Mouse (Mus musculus) hindbrain, embryonic 13.5 days (tissue): ENCODE measurements around the gene Actl6a. TPM values are rescaled to one million over a fixed set of nuclear protein-coding genes. Genes with fewer than 3 reads are reported as not detected.
"Not testable (repeated sequence)": the region's sequence is repeated elsewhere in the genome, so short reads cannot be mapped to it uniquely, and the experiment has no call there.

ENCODE experiments used
- ATAC-seq: fragments of 200-750 bp; cut with Nextera tagmentation; 2 replicates; pipeline ENCODE4 v1.8.0; 2017; ENCODE audit warnings: moderate TSS enrichment; ENCODE audit not compliant: low FRiP score
- H3K27ac ChIP-seq: fragments of 300-500 bp; sonication (generic); 2 replicates; pipeline ENCODE4 v1.5.1; 2015; ENCODE audit warnings: inconsistent platforms, mild to moderate bottlenecking, moderate library complexity
- H3K27me3 ChIP-seq: fragments of 300-500 bp; sonication (generic); 2 replicates; pipeline ENCODE4 v1.6.1; 2015; ENCODE audit warnings: mild to moderate bottlenecking, inconsistent platforms
- H3K36me3 ChIP-seq: fragments of 300-500 bp; sonication (generic); 2 replicates; pipeline ENCODE4 v1.6.1; 2015; ENCODE audit warnings: mild to moderate bottlenecking, inconsistent platforms
- H3K4me1 ChIP-seq: fragments of 300-500 bp; sonication (generic); replicated peaks from 2 replicates; pipeline ENCODE4 v1.6.1; 2015; ENCODE audit warnings: inconsistent platforms
- H3K4me2 ChIP-seq: fragments of 300-500 bp; sonication (generic); 2 replicates; pipeline ENCODE4 v1.6.1; 2015; ENCODE audit warnings: inconsistent platforms, mild to moderate bottlenecking, moderate library complexity
- H3K4me3 ChIP-seq: fragments of 300-500 bp; sonication (generic); 2 replicates; pipeline ENCODE4 v1.5.1; 2015; ENCODE audit warnings: mild to moderate bottlenecking, inconsistent platforms
- H3K9ac ChIP-seq: fragments of 300-500 bp; sonication (generic); 2 replicates; pipeline ENCODE4 v1.6.1; 2015; ENCODE audit warnings: mild to moderate bottlenecking, inconsistent platforms
- H3K9me3 ChIP-seq: fragments of 300-500 bp; sonication (generic); 2 replicates; pipeline ENCODE4 v1.6.1; 2016; ENCODE audit warnings: inconsistent platforms
- WGBS: fragments of 180-500 bp; shearing (Covaris S2); methylation state at CpG from one replicate; pipeline ENCODE4 v1.1.7; 2015; 5-methylcytosine and 5-hydroxymethylcytosine counted together
- polyA plus RNA-seq: library from polyadenylated mRNA; unstranded; fragments of >200 nt; fragmentation: Nextera tagmentation; extraction: Ambion mirVana; gene quantifications from 2 replicates; pipeline ENCODE4 v1.2.1, GENCODE M21; 2015

The Actl6a gene
- 104 and 105 TPM in 2 replicates for polyA plus RNA-seq

- H3K4me2 ChIP-seq, H3K27ac ChIP-seq, H3K27me3 ChIP-seq, H3K36me3 ChIP-seq, H3K9ac ChIP-seq, H3K4me3 ChIP-seq, ATAC-seq, H3K9me3 ChIP-seq: not testable (repeated sequence)
- WGBS, result 86% methylated on average over 9 of the region's 9 CpGs
- peaks cover 12% of the 10 kb centered on the region for H3K4me1 ChIP-seq
Measured at GRCm38 (mm10) chr3:32705647-32706348, at the start of gene Actl6a. Actl6a (plus strand) TSS chr3:32706298.

DNA sequence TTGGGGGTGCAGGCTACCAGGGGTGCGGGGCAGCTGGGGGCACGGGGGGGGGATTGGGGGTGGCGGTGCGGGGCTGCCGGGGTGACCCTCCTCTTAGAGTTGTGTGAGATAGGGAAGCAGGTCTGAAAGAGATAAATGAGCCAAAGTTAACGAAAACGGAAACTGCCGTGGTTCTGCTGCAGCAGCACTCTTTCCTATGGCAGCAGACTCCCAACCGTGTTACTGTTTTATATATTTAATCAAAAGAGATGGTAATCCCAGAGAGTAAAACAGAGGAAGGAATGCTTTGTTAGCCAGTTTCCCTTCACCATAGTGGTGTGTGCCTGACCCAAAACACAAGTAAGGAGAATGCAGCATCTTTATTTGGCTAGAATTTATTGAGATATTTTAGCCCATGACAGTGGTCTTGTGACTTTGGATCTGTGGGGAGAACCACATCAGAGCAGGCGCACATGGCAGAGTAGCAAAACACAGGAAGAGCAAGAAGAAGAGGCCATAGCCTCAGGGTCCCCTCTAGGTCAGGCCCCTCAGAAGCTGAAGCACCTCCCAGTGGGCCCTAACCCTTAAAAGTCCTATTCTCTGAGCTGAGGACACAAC is 49.6 kb upstream of the Actl6a start:
- Histone ChIP-seq H3K9me3 (no peaks in the 10 kb centered on the region; the same call in 1 of the 2 replicates), H3K27ac (no peak overlapping the region), H3K9ac (no peak overlapping the region), H3K4me3 (no peak overlapping the region), H3K27me3 (no peaks in the 10 kb centered on the region), H3K36me3 (no peaks in the 10 kb centered on the region), H3K4me2 (no peak overlapping the region), H3K4me1 (0 out of 2 replicates have a peak, but pooled peaks cover 6% of the 10 kb centered on the region)
- 78% methylated on average over 10 of the region's 10 CpGs for whole genome bisulfite sequencing
- ATAC-seq, result no peak

GRCm38 (mm10) chr3:32658401-32658800 is 47.7 kb upstream of the Actl6a start:
- no peak for ATAC-seq

GRCm38 (mm10) chr3:32658821-32659220 is 47.3 kb upstream of the Actl6a start:
- no peak overlapping the region for H3K4me2 ChIP-seq
- no peak overlapping the region for H3K4me3 ChIP-seq
- no peak overlapping the region for H3K27ac ChIP-seq
- ATAC-seq, result no peak
- H3K4me1 ChIP-seq, result 0 out of 2 replicates have a peak, but pooled peaks cover 6% of the 10 kb centered on the region
- H3K9me3 ChIP-seq, result no peaks in the 10 kb centered on the region
- WGBS, result 87% methylated on average over 16 of the region's 16 CpGs
- no peak overlapping the region for H3K9ac ChIP-seq
- no peaks in the 10 kb centered on the region for H3K27me3 ChIP-seq
- H3K36me3 ChIP-seq, result no peaks in the 10 kb centered on the region

More at GRCm38 (mm10) chr3:32658401-32658800, 47.7 kb upstream of the Actl6a start:
- Histone ChIP-seq H3K4me2 (no peak overlapping the region), H3K9me3 (no peaks in the 10 kb centered on the region), H3K27ac (no peak overlapping the region), H3K4me1 (0 out of 2 replicates have a peak, but pooled peaks cover 6% of the 10 kb centered on the region), H3K4me3 (no peak overlapping the region), H3K9ac (no peak overlapping the region), H3K36me3 (no peaks in the 10 kb centered on the region), H3K27me3 (no peaks in the 10 kb centered on the region)
- 83% methylated on average over 7 of the region's 7 CpGs for whole genome bisulfite sequencing

- Histone ChIP-seq H3K9ac (no peak overlapping the region), H3K36me3 (no peaks in the 10 kb centered on the region), H3K4me3 (no peak overlapping the region), H3K4me1 (0 out of 2 replicates have a peak, but pooled peaks cover 6% of the 10 kb centered on the region), H3K4me2 (no peak overlapping the region), H3K9me3 (no peaks in the 10 kb centered on the region), H3K27ac (no peak overlapping the region), H3K27me3 (no peaks in the 10 kb centered on the region)
- no peak for ATAC-seq
- 89% methylated on average over 2 of the region's 2 CpGs for WGBS
Measured at GRCm38 (mm10) chr3:32659506-32659905, 46.6 kb upstream of the Actl6a start.

GRCm38 (mm10) chr3:32660276-32660675 is 45.8 kb upstream of the Actl6a start:
- no peak for ATAC-seq
- Histone ChIP-seq H3K36me3 (no peaks in the 10 kb centered on the region), H3K27ac (no peak overlapping the region), H3K27me3 (no peaks in the 10 kb centered on the region), H3K9me3 (no peaks in the 10 kb centered on the region), H3K4me2 (no peak overlapping the region), H3K4me1 (0 out of 2 replicates have a peak, but pooled peaks cover 6% of the 10 kb centered on the region), H3K4me3 (no peak overlapping the region), H3K9ac (no peak overlapping the region)
- WGBS, result 51% methylated on average over 8 of the region's 8 CpGs

- no peak overlapping the region for H3K27ac ChIP-seq
- WGBS, result 75% methylated on average over 8 of the region's 8 CpGs
- no peaks in the 10 kb centered on the region for H3K27me3 ChIP-seq
- no peak overlapping the region for H3K9ac ChIP-seq
- H3K4me1 ChIP-seq, result 0 out of 2 replicates have a peak, but pooled peaks cover 6% of the 10 kb centered on the region
- no peak overlapping the region for H3K4me2 ChIP-seq
- no peak overlapping the region for H3K4me3 ChIP-seq
- ATAC-seq, result no peak
- H3K36me3 ChIP-seq, result no peaks in the 10 kb centered on the region
- H3K9me3 ChIP-seq, result no peaks in the 10 kb centered on the region
Measured at GRCm38 (mm10) chr3:32660831-32661555, 45.1 kb upstream of the Actl6a start.

GRCm38 (mm10) chr3:32661556-32661930 is 44.6 kb upstream of the Actl6a start:
- WGBS, result 97% methylated on average over 3 of the region's 3 CpGs

GRCm38 (mm10) chr3:32668256-32668959 is 37.7 kb upstream of the Actl6a start:
- Histone ChIP-seq H3K9ac (no peak overlapping the region), H3K9me3 (no peaks in the 10 kb centered on the region), H3K4me3 (no peak overlapping the region), H3K4me2 (no peak overlapping the region), H3K4me1 (no peaks in the 10 kb centered on the region), H3K36me3 (no peaks in the 10 kb centered on the region), H3K27me3 (no peaks in the 10 kb centered on the region), H3K27ac (no peak overlapping the region)
- WGBS, result 85% methylated on average over 9 of the region's 9 CpGs
- no peak for ATAC-seq

More at GRCm38 (mm10) chr3:32661556-32661930, 44.6 kb upstream of the Actl6a start:
- no peak overlapping the region for H3K4me2 ChIP-seq
- H3K9ac ChIP-seq, result no peak overlapping the region
- no peaks in the 10 kb centered on the region for H3K27me3 ChIP-seq
- no peak overlapping the region for H3K27ac ChIP-seq
- H3K9me3 ChIP-seq, result no peaks in the 10 kb centered on the region
- H3K36me3 ChIP-seq, result no peaks in the 10 kb centered on the region
- 0 out of 2 replicates have a peak, but pooled peaks cover 6% of the 10 kb centered on the region for H3K4me1 ChIP-seq
- ATAC-seq, result no peak
- no peak overlapping the region for H3K4me3 ChIP-seq

DNA sequence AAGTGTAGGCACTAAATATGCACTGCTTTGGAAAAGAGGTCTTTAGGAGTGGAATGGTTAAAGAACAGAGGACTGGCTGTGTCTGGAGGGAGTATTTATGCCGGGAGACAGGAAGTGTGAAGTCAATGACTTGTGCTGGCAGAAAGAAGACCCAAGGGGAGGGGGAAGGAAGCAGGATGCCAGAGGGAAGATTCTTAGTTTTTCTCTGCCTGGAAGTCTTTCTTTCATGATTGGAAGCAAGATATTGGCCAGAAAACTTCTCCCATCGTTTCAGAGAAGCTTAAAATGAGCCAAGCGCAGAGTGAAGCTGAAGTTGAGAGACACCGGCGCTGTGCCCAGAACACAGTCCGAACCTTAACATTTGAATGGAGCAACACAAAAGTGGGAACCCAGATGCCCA is 36.9 kb upstream of the Actl6a start:
- Histone ChIP-seq H3K4me1 (no peaks in the 10 kb centered on the region), H3K4me3 (no peak overlapping the region), H3K9me3 (no peaks in the 10 kb centered on the region), H3K9ac (no peak overlapping the region), H3K36me3 (no peaks in the 10 kb centered on the region), H3K27ac (no peak overlapping the region), H3K4me2 (no peak overlapping the region), H3K27me3 (no peaks in the 10 kb centered on the region)
- no peak for ATAC-seq
- WGBS, result 81% methylated on average over 6 of the region's 6 CpGs

DNA sequence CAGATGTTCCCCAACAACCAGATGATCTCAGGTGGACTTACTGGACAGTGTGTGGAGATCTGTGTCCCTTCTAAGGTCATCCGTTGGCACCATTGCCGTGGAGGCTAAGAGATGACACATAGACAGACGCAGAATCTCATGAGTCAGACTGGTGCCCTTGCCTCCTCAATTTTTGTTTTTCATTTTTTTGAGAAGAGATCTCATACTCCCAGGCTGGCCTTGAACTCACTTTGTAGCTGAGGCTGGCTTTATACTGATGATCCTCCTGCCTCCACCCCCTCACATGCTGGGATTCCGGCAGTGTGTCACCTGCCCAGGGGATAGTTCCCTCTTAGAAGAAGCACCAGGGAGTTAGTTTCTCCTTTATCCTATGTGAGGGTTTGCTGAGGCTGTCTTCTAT is 35.9 kb upstream of the Actl6a start:
- H3K27ac ChIP-seq, result no peak overlapping the region
- 96% methylated on average over 4 of the region's 4 CpGs for WGBS
- ATAC-seq, result no peak
- H3K4me1 ChIP-seq, result no peaks in the 10 kb centered on the region
- no peaks in the 10 kb centered on the region for H3K27me3 ChIP-seq
- H3K9me3 ChIP-seq, result no peaks in the 10 kb centered on the region
- no peak overlapping the region for H3K4me3 ChIP-seq
- H3K36me3 ChIP-seq, result no peaks in the 10 kb centered on the region
- no peak overlapping the region for H3K4me2 ChIP-seq
- no peak overlapping the region for H3K9ac ChIP-seq

DNA sequence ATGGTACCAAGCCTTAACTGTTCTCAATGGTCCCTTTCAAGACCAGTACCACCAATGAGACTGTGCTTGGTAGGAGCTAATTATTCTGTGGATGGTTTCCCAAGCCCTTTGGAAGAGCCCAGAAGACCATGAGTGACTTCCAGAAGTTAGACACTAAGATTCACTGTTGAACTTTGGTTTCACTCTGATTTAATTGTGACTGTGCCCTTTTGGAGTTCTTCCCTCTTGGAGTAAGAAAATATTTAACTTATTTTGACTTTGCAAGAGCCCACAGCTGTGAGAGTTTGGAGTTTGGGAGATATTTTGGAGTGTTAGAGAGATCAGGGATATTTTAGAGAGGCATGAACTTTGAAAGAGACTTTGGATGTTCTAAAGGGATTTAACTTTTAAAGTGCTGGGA is 32.9 kb upstream of the Actl6a start:
- Histone ChIP-seq H3K4me1 (no peaks in the 10 kb centered on the region), H3K9ac (no peak overlapping the region), H3K36me3 (no peaks in the 10 kb centered on the region), H3K27ac (no peak overlapping the region), H3K4me3 (no peak overlapping the region), H3K27me3 (no peaks in the 10 kb centered on the region), H3K4me2 (no peak overlapping the region), H3K9me3 (no peaks in the 10 kb centered on the region)
- ATAC-seq, result no peak
